Mouse (Mus musculus) retina, adult 2 months (tissue): ENCODE measurements around the gene Sostdc1.

ENCODE experiments used
- DNase-seq: peaks from one replicate; pipeline ENCODE4 v3.0.0-alpha.2; 2012; ENCODE audit warnings: low read depth, low spot score

Sostdc1 gene

DNA sequence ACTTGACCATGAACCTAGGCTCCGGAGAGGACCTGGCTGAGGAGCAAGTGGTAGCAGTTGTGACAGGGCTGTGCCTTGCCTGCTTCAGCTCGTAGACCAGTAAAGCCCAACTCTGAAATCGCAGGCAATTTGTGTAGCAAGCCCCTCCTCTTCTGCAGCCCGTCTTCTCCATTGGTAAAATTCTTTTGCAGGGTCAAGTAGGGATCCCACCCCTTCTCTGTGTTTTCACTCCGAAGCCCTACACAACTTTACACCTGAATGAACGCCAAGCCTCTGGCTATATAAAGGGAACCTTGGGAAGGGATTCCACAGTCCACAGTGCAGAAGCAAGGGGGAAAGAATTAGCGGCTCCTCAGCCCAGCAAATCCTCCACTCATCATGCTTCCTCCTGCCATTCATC, at the start of gene Sostdc1:
Gene Sostdc1, plus strand, starts transcription at position 224 of the 400 bp plus-strand sequence.
- no peak for DNase-seq

DNA sequence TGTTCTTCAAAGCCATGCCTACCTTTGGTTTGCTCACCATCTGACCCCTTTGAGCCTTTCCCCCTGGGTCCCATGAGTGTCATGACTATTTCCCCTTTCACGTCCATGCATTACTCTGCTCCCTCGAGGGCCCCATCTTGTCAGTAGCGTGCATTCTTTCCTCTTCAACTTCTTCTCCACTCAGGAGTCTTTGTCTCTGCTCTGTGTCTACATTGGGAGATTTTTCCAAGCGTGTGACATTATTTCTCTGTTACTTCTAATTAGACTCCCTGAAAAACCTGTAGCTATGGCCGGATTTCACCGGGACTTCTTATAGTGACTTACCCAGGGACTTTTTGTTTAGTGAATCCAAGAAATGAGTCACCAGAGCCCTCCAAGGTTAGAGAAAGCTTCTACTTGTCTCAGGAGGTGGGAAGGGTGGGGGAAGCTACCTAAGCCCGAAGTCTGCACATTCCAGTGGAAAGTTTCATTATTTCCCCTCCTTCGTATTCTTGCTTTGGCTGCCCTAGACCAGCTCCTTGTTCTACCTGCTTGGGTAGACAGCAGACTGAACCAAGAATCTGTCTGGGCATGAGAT, 46.2 kb upstream of the Sostdc1 start:
- no peak for DNase-seq

DNA sequence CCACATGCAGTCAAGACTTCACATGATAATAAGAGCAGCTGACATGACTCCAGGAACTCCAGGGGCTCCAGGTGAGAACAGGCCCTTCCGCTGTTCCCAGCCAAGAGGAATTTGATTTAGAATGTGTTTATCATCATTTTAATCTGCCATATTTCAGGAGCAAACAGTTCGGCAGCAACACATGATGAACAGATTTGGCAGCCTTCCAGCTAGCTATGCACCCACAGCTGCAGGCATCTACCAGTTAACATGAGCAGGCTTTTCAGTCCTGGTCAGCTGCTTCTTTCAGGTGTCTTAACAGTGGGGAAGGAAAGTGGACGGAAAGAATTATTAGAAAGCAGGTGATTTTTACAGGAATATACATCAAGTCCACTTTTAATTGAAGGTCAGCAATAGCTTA, 39.1 kb upstream of the Sostdc1 start:
- no peak for DNase-seq

- no peak for DNase-seq
Observed at GRCm38 (mm10) chr12:36289634-36290033, 24.3 kb upstream of the Sostdc1 start.

- DNase-seq: no peak
Observed at GRCm38 (mm10) chr12:36290465-36290864, 23.5 kb upstream of the Sostdc1 start.

- DNase-seq: no peak
Observed at GRCm38 (mm10) chr12:36291346-36291745, 22.6 kb upstream of the Sostdc1 start.

DNA sequence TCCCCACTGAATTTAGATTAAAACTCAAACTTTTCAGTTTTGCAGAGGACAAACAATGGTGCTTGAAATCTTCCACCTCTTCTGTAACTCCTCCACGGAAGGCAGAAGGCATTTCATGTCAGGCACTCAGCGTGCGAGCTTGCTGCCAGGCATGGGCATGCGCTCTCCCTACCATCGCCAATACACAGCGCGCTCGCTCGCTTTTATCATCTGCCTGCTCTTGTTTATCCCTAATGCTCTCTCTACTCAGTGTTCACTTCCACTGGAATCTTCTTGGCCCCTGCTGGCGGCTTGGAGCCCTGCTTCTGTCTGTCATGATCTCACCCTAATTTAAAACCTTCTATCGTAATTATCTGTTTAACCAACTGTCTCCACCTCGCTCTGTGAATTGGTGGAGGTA, 11.6 kb upstream of the Sostdc1 start:
- no peak for DNase-seq

- no peak for DNase-seq
Observed at GRCm38 (mm10) chr12:36302905-36303642, 10.9 kb upstream of the Sostdc1 start.

- DNase-seq: no peak
Observed at GRCm38 (mm10) chr12:36308737-36309420, 5.1 kb upstream of the Sostdc1 start.

GRCm38 (mm10) chr12:36313015-36313414, 924 bp upstream of the Sostdc1 start:
- DNase-seq: no peak

- no peak for DNase-seq
Observed at GRCm38 (mm10) chr12:36314446-36314845, 507 bp downstream of the Sostdc1 start.

DNA sequence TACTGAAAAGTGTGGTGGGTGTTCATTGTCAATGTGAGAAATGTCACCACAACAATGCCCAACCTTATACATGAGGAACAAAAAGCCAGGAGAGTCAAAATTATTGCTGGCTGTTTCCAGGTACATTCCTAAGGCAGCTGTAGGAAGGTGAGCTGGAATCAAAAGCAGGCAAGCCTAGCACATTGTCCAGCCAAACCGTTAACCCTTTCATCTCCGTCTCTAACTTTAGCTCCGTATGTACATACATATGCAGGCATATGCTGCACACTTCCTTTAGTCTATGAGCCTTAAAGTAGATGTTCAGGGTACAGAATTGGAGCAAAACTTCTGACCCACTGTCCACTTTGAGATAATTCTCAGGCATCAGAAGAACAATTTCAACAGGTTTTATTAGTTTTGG, 1.6 kb downstream of the Sostdc1 start:
- no peak for DNase-seq

GRCm38 (mm10) chr12:36316056-36316455, 2.1 kb downstream of the Sostdc1 start:
- no peak for DNase-seq

DNA sequence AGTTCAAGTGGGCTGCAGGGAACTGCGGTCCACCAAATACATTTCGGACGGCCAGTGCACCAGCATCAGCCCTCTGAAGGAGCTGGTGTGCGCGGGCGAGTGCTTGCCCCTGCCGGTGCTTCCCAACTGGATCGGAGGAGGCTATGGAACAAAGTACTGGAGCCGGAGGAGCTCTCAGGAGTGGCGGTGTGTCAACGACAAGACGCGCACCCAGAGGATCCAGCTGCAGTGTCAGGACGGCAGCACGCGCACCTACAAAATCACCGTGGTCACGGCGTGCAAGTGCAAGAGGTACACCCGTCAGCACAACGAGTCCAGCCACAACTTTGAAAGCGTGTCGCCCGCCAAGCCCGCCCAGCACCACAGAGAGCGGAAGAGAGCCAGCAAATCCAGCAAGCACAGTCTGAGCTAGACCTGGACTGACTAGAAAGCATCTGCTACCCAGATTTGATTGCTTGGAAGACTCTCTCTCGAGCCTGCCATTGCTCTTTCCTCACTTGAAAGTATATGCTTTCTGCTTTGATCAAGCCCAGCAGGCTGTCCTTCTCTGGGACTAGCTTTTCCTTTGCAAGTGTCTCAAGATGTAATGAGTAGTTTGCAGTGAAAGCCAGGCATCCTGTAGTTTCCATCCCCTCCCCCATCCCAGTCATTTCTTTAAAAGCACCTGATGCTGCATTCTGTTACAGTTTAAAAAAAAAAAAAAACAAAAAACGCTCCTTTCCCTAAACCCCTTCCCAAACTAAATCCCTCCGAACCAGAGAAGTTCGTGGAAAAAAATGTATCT, 3.3 kb downstream of the Sostdc1 start:
- DNase-seq: no peak

DNA sequence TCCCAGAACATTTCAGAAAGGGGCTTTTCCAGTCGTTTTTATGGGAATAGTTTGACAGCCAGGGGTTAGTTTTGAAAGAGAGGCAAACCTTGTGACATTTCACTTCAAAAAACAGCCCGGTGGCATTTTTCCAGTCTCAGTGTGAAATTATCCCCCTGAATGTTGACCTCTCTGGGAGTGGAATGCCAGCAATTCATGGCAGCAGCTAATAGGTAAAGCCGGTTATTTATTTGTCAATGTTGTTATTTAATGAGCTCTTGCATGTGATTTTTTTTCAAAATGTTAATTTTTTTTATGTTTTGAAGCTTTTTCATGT, 3.8 kb downstream of the Sostdc1 start:
- DNase-seq: no peak

- no peak for DNase-seq
Observed at GRCm38 (mm10) chr12:36326101-36326521, 12.2 kb downstream of the Sostdc1 start.

- DNase-seq: no peak
Observed at GRCm38 (mm10) chr12:36332676-36333075, 18.7 kb downstream of the Sostdc1 start.

DNA sequence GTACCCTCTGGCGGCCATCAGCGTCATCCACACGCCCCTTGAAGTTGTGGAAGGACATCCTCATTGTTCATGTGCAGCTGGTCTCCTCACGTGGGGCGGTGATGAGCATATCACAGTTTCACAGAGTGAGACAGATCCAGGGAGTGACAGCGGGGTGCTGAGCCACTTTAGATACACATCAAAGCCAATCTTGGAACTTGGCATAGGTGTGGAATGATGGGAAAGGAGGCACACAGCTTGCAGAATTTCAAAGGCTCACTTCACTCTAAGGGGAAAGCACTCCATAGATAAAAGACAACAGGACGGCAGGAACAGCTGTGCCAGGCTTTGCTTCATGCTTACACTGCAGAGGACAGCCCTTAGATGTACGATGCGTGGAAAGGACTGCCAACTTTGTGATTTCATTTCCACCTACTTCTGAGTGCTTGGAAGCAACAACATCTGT, 19.9 kb downstream of the Sostdc1 start:
- DNase-seq: no peak

- DNase-seq: no peak
Observed at GRCm38 (mm10) chr12:36344131-36344530, 30.2 kb downstream of the Sostdc1 start.

GRCm38 (mm10) chr12:36360064-36360463, 46.1 kb downstream of the Sostdc1 start:
- DNase-seq: no peak

- no peak for DNase-seq
Observed at GRCm38 (mm10) chr12:36360693-36361092, 46.8 kb downstream of the Sostdc1 start.

- DNase-seq: no peak
Observed at GRCm38 (mm10) chr12:36364013-36364412, 50.1 kb downstream of the Sostdc1 start.
